Mouse (Mus musculus): ENCODE data around the gene Mtmr11.

The Mtmr11 gene

GRCm38 (mm10) chr3:96161869-96162840, at the start of gene Mtmr11:
Mtmr11 (plus strand) TSS chr3:96162004.
- in situ Hi-C loops (cut with MboI, MseI) = no loop called here

GRCm38 (mm10) chr3:96113251-96113650, 48.6 kb upstream of the Mtmr11 start:
- in situ Hi-C loops (cut with MboI, MseI) = no loop called here

GRCm38 (mm10) chr3:96118142-96118541, 43.7 kb upstream of the Mtmr11 start:
- in situ Hi-C loops (cut with MboI, MseI) = no loop called here

GRCm38 (mm10) chr3:96118702-96119101, 43.1 kb upstream of the Mtmr11 start:
- in situ Hi-C loops (cut with MboI, MseI) = no loop called here

- in situ Hi-C loops (cut with MboI, MseI) = no loop called here
Observed at GRCm38 (mm10) chr3:96124235-96124634, 37.6 kb upstream of the Mtmr11 start.

GRCm38 (mm10) chr3:96128128-96128527, 33.7 kb upstream of the Mtmr11 start:
- in situ Hi-C loops (cut with MboI, MseI) = no loop called here

GRCm38 (mm10) chr3:96132478-96132877, 29.3 kb upstream of the Mtmr11 start:
- in situ Hi-C loops (cut with MboI, MseI) = no loop called here

GRCm38 (mm10) chr3:96133327-96133905, 28.4 kb upstream of the Mtmr11 start:
- in situ Hi-C loops (cut with MboI, MseI) = no loop called here

GRCm38 (mm10) chr3:96135011-96135410, 26.8 kb upstream of the Mtmr11 start:
- in situ Hi-C loops (cut with MboI, MseI) = no loop called here

GRCm38 (mm10) chr3:96147950-96148349, 13.9 kb upstream of the Mtmr11 start:
- in situ Hi-C loops (cut with MboI, MseI) = loop anchor here in 1 of 2 experiments (5.0 kb wide), 1 partner anchor 61 kb away; no protein-coding TSS in a partner anchor

GRCm38 (mm10) chr3:96151836-96152235, 10.0 kb upstream of the Mtmr11 start:
- in situ Hi-C loops (cut with MboI, MseI) = loop anchor here (5.0 to 10.0 kb wide), 2 partner anchors 65 to 187 kb away; no protein-coding TSS in a partner anchor

GRCm38 (mm10) chr3:96152611-96153010, 9.2 kb upstream of the Mtmr11 start:
- in situ Hi-C loops (cut with MboI, MseI) = loop anchor here (5.0 to 10.0 kb wide), 2 partner anchors 65 to 188 kb away; no protein-coding TSS in a partner anchor

GRCm38 (mm10) chr3:96155501-96155900, 6.3 kb upstream of the Mtmr11 start:
- in situ Hi-C loops (cut with MboI, MseI) = loop anchor here in 1 of 2 experiments (10.0 kb wide), 1 partner anchor 191 kb away; no protein-coding TSS in a partner anchor

GRCm38 (mm10) chr3:96159820-96160219, 2.0 kb upstream of the Mtmr11 start:
- in situ Hi-C loops (cut with MboI, MseI) = loop anchor here in 1 of 2 experiments (10.0 kb wide), 1 partner anchor 195 kb away; no protein-coding TSS in a partner anchor

GRCm38 (mm10) chr3:96160222-96160802, 1.5 kb upstream of the Mtmr11 start:
- in situ Hi-C loops (cut with MboI, MseI) = no loop called here

- in situ Hi-C loops (cut with MboI, MseI) = no loop called here
Observed at GRCm38 (mm10) chr3:96160803-96161516, 844 bp upstream of the Mtmr11 start.

GRCm38 (mm10) chr3:96163040-96163439, 1.2 kb downstream of the Mtmr11 start:
- in situ Hi-C loops (cut with MboI, MseI) = no loop called here

- in situ Hi-C loops (cut with MboI, MseI) = no loop called here
Observed at GRCm38 (mm10) chr3:96168466-96169158, 6.8 kb downstream of the Mtmr11 start.

GRCm38 (mm10) chr3:96170276-96170675, 8.5 kb downstream of the Mtmr11 start:
- in situ Hi-C loops (cut with MboI, MseI) = loop anchor here in 1 of 2 experiments (5.0 kb wide), 1 partner anchor 57 kb away; no protein-coding TSS in a partner anchor

GRCm38 (mm10) chr3:96170976-96171545, 9.3 kb downstream of the Mtmr11 start:
- in situ Hi-C loops (cut with MboI, MseI) = loop anchor here in 1 of 2 experiments (5.0 kb wide), 1 partner anchor 56 kb away; no protein-coding TSS in a partner anchor

All from T-helper 17 cell (primary cell).